Mouse (Mus musculus) megakaryocyte, embryonic 14.5 days (primary cell): ENCODE data around the gene Ttc7b.

ENCODE experiments used
- FLI1 ChIP-seq: IDR thresholded peaks from 2 replicates; pipeline ENCODE4 v1.6.1; 2012; ENCODE audit warnings: low read length, inconsistent platforms, mixed read lengths
- GATA1 ChIP-seq: IDR thresholded peaks from 3 replicates; pipeline ENCODE4 v1.6.1; 2012; ENCODE audit warnings: mixed read lengths, low read length, inconsistent platforms, borderline replicate concordance

- TF ChIP-seq GATA1 (no peak), FLI1 (no peak)
Observed at GRCm38 (mm10) chr12:100330234-100330633, 190.4 kb downstream of the Ttc7b start.
